Mouse (Mus musculus): ENCODE measurements around the gene Drosha.

GRCm38 (mm10) chr15:12897831-12898230 lies 73.2 kb downstream of the Drosha start:
- TF ChIP-seq POLR2A (IDR thresholded peaks at IDR 0.05; ENCODE audit: borderline replicate concordance, insufficient read depth, low read length) = no peak
- no peak for TF ChIP-seq CTCF (IDR thresholded peaks at IDR 0.05; ENCODE audit: borderline replicate concordance, insufficient read depth, low read depth, low read length)
